Mouse (Mus musculus): Measurements from ENCODE around the gene Kif1bp.
A peak's percentile ranks its signal among the peaks of the same experiment; 100 is the strongest.

The Kif1bp gene

DNA sequence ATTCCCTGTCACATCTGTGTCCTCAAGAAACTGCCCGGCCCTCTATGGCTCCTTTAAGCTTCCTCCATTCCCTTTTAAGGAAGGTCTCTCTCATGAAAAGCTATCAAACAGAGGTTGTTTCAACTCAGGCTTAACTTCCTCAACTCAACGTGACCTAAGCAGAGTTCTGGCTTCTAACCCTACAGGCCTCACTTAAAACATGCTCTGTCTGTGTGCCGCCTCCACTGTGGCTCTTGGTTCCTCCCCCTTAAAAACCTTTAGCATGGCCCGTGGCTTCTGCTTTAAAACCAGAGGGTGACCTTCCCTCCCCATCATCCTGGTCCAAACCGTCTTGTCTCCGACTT lies 21.7 kb downstream of the Kif1bp start:
- DNase-seq (ENCODE audit: low read depth, low spot score), result no peak

GRCm38 (mm10) chr10:62555705-62556557 lies 22.3 kb downstream of the Kif1bp start:
- no peak for DNase-seq (ENCODE audit: low read depth, low spot score)

- DNase-seq (ENCODE audit: low read depth, low spot score), result no peak
Observed at GRCm38 (mm10) chr10:62553611-62554091, 24.6 kb downstream of the Kif1bp start.

DNA sequence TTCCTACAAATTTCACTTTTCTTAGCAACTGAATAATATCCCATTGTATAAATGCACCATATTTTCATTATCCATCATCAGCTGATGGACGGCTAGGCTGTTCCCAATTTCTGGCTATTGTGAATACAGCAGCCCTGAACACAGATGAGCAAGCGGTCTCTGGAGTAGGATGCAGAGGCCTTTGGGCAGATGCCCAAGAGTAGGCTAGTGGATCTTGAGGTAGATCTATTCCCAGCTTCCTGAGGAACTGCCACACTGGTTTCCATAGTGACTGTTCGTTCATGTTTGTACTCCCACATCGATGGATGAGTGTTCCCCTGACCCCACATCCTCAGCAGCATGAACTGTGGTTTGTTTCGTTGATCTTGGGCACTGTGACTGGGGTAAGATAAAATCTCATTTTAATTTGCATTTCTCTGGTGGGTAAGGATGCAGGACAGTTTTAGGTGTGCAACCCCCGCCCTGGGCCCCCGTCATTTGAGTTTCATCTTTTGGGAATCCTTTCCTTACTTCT lies 27.4 kb downstream of the Kif1bp start:
- DNase-seq (ENCODE audit: low read depth, low spot score), result no peak

- DNase-seq (ENCODE audit: low read depth, low spot score), result peak; percentile 87
Observed at GRCm38 (mm10) chr10:62549523-62550166, 28.6 kb downstream of the Kif1bp start.

DNA sequence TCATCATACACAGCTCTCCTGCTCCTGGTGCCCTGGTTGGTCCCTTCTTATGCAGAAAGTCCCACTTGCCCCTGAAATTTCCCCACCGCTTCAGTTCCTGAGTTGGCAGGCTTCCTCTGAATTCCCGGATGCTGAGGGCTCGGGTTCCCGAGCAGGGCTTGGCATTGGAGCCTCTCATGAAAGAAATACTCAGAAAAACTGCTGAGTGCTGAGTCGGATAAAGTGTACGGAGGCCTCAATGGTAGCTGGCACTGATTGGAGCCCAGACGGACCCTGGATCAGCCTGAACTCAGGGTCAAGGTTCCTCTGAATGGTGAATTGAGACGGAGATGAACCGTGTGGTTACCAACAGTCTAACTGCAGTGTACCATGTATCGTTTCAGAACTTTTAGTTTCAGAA lies 31.8 kb downstream of the Kif1bp start:
- DNase-seq (ENCODE audit: low read depth, low spot score), result no peak

GRCm38 (mm10) chr10:62545759-62546158 lies 32.5 kb downstream of the Kif1bp start:
- no peak for DNase-seq (ENCODE audit: low read depth, low spot score)

DNA sequence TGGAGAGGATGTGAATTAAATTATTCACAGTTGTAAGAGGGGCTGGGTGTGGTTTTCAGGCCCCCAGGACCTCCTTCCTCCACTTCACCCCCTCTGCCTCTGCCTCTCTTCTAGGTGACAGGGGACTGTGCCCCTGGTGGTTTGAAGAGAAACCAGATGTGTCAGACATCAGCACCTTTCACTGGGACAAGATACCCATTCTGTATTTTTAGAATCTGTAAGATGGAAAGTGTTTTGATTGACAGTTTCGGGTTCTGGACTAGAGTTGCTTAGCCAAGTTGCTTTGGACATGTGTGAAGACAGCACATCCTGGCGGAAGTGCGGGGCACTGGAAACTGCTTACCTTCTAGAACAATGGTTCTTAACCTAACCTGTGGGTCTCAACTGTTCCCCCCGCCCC lies 33.9 kb downstream of the Kif1bp start:
- DNase-seq (ENCODE audit: low read depth, low spot score), result no peak

GRCm38 (mm10) chr10:62543399-62543808 lies 34.9 kb downstream of the Kif1bp start:
- peak; percentile 19 for DNase-seq (ENCODE audit: low read depth, low spot score)

DNA sequence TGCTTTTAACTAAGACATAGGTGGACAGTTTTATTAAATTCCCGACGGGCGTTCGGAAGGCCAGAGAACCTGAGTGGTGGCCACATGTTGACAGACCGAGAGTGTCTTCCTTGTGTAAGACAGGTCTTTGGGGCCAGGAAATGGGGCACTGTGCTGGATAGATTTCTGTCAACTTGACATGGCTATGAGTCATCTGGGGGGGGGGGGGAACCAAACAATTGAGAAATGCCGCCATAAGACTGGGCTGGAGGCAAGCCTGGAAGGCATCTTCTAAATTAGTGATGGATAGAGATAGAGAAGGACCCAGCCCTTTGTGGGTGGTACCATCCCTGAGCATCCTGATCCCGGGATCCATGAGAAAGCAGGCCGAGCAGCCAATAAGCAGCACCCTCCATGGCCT lies 35.3 kb downstream of the Kif1bp start:
- DNase-seq (ENCODE audit: low read depth, low spot score), result no peak

DNA sequence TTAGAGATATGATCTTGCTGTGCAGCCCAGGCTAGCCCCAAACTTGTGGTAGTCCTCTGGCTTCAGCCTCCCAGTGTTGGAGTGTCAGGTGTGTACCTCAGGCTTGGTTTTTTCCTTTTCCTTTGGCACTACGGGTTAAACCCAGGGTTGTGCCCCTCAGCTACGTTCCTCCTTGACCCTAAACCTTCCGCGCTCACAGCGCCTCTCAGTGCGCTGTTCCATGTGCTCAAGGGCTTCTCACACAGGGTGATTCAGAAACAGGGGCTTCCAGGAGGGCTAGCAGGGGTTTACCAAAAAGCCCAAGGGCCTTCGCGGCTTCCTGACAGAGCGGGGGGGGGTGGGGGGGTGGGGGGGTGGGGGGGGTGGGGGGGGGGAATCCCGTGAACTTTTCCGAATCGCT lies 35.8 kb downstream of the Kif1bp start:
- DNase-seq (ENCODE audit: low read depth, low spot score), result no peak

DNA sequence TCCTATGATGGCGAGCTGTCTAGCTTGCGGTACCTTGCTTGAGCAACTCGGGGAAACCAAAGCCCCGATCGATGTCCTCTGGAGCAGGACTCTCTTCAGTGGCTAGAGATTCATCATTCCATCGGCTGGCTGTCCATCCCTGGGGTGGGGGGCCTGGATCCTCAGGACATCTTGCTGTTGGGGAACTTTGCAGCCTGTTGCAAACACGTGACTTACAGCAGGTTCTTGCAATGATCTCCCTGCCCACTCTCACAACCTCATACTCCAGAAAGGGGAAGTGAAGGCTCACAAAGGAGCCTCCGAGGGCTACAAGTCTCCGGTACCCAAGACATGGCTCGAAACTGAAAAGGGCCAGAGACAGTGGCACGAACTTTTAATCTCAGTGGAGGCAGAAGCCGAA lies 36.8 kb downstream of the Kif1bp start:
- DNase-seq (ENCODE audit: low read depth, low spot score), result no peak

- no peak for DNase-seq (ENCODE audit: low read depth, low spot score)
Observed at GRCm38 (mm10) chr10:62540800-62541199, 37.5 kb downstream of the Kif1bp start.

GRCm38 (mm10) chr10:62534509-62534908 lies 43.7 kb downstream of the Kif1bp start:
- no peak for DNase-seq (ENCODE audit: low read depth, low spot score)

- no peak for DNase-seq (ENCODE audit: low read depth, low spot score)
Observed at GRCm38 (mm10) chr10:62532832-62533231, 45.4 kb downstream of the Kif1bp start.

DNA sequence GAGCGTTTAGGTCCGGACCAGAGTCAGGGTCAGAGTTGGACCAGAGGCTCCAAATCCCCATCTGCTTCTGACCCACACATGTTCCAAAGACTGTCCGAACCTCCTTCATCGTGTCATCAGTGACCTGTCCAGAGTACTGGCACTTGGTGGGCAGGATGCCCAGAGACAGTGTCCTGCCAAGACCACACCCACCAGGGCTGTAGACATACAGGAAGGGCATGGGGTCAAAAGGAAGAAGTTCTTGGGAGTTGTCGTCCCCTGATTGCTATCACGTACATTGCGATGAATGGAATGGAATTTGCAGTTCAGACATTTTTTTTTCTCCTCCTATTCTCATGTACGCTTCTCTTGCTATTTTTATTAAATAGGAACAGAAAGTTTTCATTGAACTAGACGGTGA lies 48.1 kb downstream of the Kif1bp start:
- no peak for DNase-seq (ENCODE audit: low read depth, low spot score)

GRCm38 (mm10) chr10:62527351-62527750 lies 50.9 kb downstream of the Kif1bp start, which contains the start of gene Srgn:
Gene Srgn, minus strand, starts transcription at chr10:62527451.
- DNase-seq (ENCODE audit: low read depth, low spot score), result no peak

DNA sequence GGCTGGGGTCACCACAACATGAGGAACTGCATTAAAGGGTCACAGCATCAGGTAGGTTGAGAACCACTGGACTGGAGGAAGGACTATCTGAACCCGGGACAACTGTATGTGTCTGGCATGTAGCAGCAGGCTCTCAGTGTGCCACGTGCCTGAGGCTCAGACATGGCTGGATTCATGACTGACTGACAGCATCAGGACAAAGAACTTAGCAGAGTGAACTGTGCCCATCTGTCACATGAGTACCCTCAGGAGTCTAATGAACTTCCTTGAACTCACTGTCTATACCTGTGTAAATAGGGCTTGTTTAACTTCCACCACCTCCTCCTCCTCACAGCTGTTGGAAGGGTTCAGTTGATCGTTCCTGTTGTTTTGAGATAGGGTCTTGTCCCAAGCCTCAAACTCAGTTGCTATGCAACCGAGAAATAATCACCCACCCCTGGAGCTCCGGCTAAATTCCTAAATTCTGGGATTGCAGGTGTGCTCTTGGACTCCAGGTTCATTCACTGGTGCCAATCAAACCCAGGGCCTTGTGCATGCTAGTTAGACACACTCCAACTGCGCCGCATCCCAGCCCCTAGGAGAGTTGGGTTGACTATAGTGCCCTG lies 55.8 kb downstream of the Kif1bp start:
- DNase-seq (ENCODE audit: low read depth, low spot score), result no peak

- no peak for DNase-seq (ENCODE audit: low read depth, low spot score)
Observed at GRCm38 (mm10) chr10:62521763-62522162, 56.5 kb downstream of the Kif1bp start.

DNA sequence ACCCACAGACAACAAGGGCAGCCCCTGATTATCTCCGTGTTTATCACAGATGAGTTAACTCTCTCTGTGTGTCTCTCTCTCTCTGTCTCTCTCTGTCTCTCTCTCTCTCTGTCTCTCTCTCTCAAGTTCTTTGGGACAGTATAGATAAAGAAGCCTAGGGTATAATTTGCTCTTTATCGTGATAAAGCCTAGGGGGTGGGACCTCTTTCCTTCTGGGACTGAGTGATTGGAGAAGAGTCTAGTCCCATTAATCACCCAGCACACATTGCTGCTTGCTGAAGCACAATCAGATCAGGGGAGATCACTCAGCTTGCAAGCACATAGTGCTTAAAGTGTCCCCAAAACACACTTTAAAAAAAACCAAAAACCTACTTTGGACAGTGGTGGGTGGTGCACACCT lies 57.3 kb downstream of the Kif1bp start:
- no peak for DNase-seq (ENCODE audit: low read depth, low spot score)

DNA sequence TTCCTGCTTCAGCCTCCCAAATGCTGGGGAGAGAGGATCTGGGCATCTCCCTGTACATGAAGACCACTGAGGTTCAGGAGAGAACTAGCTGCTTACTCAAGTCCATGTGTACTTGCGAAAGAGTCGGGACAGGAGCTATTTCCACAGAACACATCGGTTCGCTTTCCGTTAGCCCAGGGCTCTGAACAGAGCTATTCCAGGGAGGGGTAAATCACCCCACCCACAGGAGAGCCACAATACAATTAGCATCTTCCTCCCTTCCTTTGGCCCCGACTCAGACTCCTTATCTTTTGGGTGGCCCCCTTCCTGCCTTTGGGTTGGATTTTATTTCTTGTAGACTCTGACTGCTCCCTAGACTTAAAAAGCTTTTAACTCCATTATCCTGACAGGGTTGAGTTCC lies 60.7 kb downstream of the Kif1bp start:
- DNase-seq (ENCODE audit: low read depth, low spot score), result no peak

DNA sequence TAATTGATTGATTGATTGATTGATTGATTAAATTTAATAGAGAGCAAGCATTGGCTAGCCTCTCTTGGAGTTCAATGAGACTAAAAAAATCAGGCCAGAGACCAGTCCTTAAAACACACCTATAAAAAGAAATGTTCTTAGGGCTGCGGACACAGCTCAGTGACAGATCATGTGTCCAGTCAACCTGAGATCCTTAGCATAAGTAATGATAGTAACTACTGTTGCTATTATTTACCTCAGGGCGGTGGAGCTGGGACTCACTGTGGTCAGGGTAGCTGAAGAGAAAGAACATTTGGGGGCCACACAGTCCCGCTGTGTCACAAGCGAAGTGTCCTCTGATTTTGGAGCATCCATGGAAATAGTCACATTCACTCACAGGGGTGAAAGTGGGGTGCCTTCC lies 65.4 kb downstream of the Kif1bp start:
- DNase-seq (ENCODE audit: low read depth, low spot score), result no peak

Measured in ES-CJ7 (cell line).